Mouse (Mus musculus): ENCODE data around the gene Grin2b.

DNA sequence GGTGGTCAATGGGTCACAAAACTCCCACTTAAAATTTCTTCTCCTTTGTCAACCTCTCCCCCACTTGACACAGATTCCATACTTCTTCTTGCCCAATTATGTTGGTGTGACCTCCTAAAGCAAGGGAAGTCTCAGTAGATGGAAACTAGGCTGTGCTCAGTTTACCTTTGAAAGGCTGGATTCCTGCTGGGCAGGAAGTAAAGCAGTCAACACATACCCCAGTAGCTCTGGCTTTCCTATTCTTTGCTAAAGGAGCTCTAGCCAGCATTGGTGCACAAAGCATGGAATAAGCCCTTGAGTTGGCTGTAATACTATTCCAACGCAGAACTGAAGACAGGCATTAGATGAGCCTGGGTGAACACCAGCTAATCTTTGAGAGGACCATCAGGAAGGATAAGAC is 459.1 kb downstream of the Grin2b start:
- no peak for TF ChIP-seq CTCF (IDR thresholded peaks at IDR 0.05; ENCODE audit: low read depth)
- no peak for TF ChIP-seq EP300 (IDR thresholded peaks at IDR 0.05; ENCODE audit: low read depth)

Data from liver, postnatal 0 days (tissue).